Mouse (Mus musculus): ENCODE results near the gene Ap1ar. TPM values are rescaled to one million over a fixed set of nuclear protein-coding genes. Genes with fewer than 3 reads are reported as not detected.

The Ap1ar gene
- total RNA-seq, 4 experiments from 2014 or later, result 22.7 to 30.0 (median 27.5) TPM

- no peak for DNase-seq (ENCODE audit: low spot score in 2 of 2)
These were observed 4.6 kb upstream of the Ap1ar start for GRCm38 (mm10) chr3:127841926-127842325.

DNA sequence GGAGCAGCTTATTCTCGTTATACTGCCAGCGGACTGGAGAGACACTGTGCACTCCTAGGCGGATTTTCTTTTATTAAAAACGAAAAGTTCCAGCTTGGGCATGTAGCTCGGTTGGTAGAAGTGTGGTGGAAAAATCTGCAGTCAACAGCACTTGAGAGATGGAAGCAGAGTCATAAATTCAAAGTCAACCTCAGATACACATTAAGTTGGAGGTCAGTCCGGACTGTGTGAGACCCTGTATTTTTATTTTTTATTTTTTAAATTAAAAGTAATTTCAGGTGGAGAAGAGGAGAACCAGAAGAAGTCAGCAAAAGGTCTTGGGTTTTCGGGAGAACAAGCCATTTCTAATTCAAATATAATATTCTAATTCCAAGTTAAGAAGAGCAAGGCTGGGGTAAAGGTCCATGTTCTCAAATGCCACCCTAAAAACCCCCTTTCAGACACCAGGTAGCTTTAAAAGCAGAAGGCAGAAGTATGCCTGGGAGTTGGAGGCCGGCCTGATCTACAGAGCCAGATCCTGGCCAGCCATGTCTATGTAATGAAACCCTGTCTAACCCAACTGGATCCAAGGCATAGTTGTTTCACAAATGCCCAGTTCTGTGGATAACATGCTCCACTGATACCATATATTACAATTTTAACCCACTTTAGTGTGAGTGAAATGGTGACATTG is 785 bp upstream of the Ap1ar start:
- DNase-seq (ENCODE audit: low spot score in 2 of 2), result no peak

GRCm38 (mm10) chr3:127836798-127837153 is 547 bp downstream of the Ap1ar start:
- no peak for DNase-seq (ENCODE audit: low spot score in 2 of 2)

DNA sequence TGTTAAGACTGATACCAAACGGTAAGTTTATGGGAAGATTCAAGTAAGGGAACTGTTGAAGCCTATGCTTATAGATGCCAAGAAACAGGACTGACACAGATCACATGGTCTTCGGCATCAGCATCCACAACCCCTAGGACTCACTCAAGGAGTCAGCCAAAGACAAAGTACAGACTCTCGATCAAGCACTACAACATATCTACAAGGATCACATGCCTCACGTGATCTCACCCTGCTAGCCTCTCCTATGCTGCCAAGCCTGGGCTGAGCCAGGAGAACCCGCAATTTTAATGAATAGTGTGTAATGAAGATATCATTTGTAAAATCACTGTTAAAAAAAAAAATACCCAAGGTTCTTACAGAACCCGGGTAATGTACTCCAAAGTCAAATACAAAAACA is 1.7 kb downstream of the Ap1ar start:
- DNase-seq (ENCODE audit: low spot score in 2 of 2), result no peak

- no peak for DNase-seq (ENCODE audit: low spot score in 2 of 2)
These were observed 3.3 kb downstream of the Ap1ar start for GRCm38 (mm10) chr3:127834040-127834439.

- no peak for DNase-seq (ENCODE audit: low spot score in 2 of 2)
These were observed 6.2 kb downstream of the Ap1ar start for GRCm38 (mm10) chr3:127831079-127831478.

GRCm38 (mm10) chr3:127830183-127830582 is 7.1 kb downstream of the Ap1ar start:
- DNase-seq (ENCODE audit: low spot score in 2 of 2), result no peak

DNA sequence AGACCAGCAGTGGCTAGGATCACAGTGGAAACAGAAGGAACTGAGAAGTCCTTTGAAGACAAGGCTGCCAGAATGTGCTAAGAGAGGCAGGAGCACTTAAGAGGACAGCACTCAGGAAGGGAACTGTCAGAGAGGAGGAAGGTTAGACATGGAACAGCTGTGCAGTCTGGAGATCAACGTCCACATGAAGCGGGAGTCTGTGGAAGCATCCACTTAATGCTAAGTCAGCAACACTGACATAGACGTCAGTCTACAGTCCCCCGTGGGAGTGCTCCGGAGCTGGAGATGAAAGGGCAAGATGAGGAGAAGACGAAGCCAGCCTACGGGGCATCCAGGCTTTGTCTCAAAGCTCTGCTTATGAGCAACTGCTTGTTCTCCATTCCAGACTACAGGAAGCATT is 10.2 kb downstream of the Ap1ar start:
- no peak for DNase-seq (ENCODE audit: low spot score in 2 of 2)

GRCm38 (mm10) chr3:127826503-127826902 is 10.8 kb downstream of the Ap1ar start:
- no peak for DNase-seq (ENCODE audit: low spot score in 2 of 2)

GRCm38 (mm10) chr3:127823886-127824863 is 13.1 kb downstream of the Ap1ar start:
- DNase-seq (ENCODE audit: low spot score in 2 of 2), result no peak

DNA sequence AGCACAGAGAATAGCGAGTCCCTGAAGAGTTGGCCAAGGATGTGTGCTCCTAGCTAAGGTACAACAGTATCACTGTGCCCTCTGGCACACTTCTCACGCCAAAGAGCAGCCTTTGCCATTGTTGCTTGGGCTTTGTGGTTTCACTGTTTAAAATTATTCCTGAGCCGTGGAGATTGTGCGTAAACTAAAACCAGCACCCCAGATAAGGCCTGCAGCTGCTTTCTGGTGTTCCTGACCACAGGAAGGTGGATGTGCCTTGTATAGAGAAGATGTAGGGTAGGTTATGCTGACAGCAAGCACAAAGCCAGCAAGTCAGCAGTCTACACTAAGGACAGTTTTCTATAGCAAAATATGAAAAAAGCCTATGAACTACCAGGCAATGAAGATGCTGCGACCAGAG is 16.1 kb downstream of the Ap1ar start:
- DNase-seq (ENCODE audit: low spot score in 2 of 2), result no peak

DNA sequence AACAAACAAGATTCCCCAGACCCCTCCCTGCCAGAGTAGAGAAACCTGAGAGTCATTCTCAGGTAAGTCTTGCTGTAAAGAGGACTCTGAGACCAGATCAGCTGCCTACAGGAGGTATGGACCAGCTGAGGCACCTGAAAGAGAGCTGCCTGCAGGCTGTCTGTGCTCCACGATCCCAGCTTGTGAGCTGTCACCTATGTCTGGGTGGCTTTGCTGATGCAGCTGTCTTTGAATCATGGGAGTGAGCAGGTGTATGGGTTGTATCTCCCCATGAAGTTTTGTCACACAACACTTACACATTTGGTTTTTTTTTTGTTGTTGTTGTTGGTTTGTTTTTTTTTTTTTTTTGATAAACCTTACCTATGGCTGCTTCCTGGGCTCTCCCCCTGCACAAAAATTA is 16.9 kb downstream of the Ap1ar start:
- DNase-seq (ENCODE audit: low spot score in 2 of 2), result no peak

DNA sequence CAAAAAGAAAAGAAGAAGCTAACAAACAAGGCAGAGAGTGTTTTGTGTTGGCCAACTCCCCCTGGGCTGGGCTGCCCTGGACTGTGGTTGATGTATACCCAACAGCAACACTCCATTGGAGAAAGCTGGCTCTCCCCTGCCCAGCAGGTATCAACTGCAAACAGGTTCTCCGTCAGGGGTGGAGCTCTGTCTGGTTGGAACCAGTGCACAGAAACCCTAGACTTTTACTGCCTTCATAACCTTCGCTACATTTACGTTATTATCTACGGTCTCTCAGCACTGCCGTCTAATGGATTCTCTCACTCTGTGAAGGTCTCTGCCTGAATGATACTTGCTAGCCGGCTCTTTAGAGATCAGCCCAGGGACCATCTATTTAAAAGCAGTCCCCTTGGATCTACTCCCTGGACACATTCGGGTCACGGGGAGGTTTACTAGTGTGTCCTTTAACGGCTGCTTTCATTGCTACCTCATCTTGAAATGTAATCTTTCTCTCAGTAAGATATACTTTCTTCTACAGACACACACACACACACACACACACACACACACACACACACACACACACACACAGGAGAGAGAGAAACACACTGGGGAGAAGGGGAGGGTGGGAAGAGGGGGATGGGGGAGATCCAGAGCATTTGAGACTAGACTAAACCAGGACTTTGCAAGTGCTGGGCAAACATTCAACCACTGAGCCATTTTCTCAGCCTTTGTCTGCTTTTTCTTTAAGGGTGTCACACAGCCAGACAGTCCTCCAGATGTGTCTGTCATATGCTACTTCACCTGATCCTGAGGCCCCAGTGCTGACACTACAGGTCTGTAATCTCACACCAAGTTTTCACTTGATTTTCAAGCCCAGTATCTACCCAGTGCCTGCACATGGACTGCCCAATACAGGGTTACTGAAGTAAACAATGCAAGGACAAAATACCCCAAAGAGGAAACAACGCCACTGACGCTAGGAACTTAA is 18.3 kb downstream of the Ap1ar start:
- no peak for DNase-seq (ENCODE audit: low spot score in 2 of 2)

- DNase-seq (ENCODE audit: low spot score in 2 of 2), result peak in 1 of 2 experiments; percentile 29
These were observed 20.1 kb downstream of the Ap1ar start for GRCm38 (mm10) chr3:127817120-127817683.

DNA sequence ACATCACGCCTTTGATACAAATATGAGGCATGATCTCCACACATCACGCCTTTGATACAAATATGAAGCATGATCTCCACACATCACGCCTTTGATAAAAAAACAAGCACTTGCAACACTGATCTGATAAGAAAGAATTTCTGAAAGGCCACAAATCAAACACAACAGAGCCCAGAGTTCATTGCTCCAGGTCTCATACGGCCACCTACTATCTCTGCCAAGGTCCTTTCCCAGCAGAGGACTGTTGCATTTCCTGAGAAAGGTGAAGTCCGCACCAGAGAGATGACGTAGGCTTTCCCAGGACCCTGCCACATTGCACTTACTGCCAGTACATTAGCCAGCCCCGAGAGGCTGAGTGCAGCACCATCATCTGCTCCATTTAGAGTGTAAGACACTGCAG is 28.2 kb downstream of the Ap1ar start:
- DNase-seq (ENCODE audit: low spot score in 2 of 2), result no peak

GRCm38 (mm10) chr3:127807846-127808245 is 29.5 kb downstream of the Ap1ar start:
- DNase-seq (ENCODE audit: low spot score in 2 of 2), result no peak

DNA sequence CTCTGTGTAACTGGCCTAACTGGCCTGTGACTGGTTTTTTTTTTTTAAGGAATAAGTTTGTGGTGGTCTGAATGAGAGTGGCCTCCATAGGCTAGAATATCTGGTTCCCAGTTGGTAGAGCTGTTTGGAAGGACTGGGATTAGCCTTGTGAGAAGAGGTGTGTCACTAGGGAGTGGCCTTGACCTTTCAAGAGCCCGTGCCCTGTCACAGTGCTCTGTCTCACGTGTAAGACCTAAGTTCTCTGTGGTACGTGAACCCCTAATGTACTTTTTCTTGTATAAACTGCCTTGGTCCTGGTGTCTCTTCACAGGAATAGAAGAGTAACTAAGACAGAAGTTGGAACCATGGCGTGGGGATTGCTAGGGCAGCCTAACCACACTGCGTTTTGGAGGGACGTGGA is 31.3 kb downstream of the Ap1ar start:
- DNase-seq (ENCODE audit: low spot score in 2 of 2), result no peak

DNA sequence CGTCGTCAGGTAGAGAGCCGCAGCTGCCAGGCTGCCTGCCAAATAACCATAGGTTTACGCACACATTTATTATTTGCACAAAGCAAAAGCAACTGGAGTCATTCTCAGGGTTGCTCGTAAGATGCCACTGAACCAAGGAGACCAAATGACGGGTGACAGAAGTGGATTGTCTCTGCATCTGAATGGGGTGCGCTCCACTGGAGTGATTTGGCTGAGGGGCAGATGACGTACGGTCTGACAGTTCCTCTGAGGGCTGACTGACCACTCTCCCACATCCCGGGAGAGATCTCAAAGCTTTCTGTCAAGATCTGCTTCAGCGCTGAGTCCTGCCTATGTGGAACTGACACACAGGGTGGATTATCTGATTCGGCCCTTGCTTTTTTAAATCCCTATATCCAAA is 32.3 kb downstream of the Ap1ar start:
- no peak for DNase-seq (ENCODE audit: low spot score in 2 of 2)

DNA sequence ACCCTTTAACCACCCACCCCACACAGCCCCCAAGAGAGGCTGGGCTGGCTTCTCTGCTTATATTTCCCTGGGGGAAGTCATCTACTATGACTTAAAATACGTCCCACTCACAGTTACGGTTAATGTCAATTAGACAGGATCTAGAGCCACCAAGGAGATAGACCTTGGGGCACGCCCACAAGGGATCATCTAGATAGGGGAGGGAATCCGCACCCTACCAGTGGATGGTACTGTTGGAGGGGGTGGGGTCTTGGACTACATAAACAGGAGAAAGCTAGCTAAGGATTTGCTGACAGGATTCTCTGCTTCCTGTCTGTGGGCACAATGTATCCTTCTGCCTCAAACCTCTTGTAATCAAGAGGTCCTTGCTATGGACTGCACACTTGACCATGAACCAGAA is 32.9 kb downstream of the Ap1ar start:
- no peak for DNase-seq (ENCODE audit: low spot score in 2 of 2)

DNA sequence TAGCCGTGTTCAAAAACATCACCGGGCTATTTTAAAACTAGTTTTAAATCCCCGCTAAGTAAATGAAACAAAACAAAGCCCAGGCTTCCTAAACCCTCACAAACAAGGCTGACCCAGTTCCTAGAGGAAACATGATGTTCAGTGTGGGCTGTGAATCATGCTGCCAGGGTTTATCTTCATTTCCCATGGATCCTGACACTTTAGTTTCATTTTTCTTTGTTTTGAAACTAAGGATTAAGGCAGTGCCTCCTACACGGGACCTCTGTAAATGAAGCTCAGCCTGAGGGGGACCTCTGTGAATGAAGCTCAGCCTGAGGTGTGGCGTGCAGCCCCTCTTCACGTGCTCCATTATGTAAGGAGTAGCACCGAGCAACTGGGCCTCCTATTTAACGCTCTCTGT is 34.5 kb downstream of the Ap1ar start:
- no peak for DNase-seq (ENCODE audit: low spot score in 2 of 2)

GRCm38 (mm10) chr3:127801162-127801561 is 36.2 kb downstream of the Ap1ar start:
- no peak for DNase-seq (ENCODE audit: low spot score in 2 of 2)

Measured in gastrocnemius, adult 8-10 months (tissue).